Mouse (Mus musculus): Measurements from ENCODE around the gene Pgp. TPM values are rescaled to one million over a fixed set of nuclear protein-coding genes. Genes with fewer than 3 reads are reported as not detected.

Gene Pgp
- polyA plus RNA-seq, 1 experiment from 2014 or later, result 51.0 TPM

GRCm38 (mm10) chr17:24477985-24478600, 7.9 kb downstream of the Pgp start:
- peak; percentile 19; the same call in 1 of the 2 replicates for ATAC-seq (replicated peaks)
- peak overlapping the region; percentile 92 for H3K9ac ChIP-seq (replicated peaks)
- no peaks in the 10 kb centered on the region for H3K9me3 ChIP-seq
- peak overlapping the region; percentile 90 for H3K4me3 ChIP-seq
- peaks cover 34% of the 10 kb centered on the region for H3K36me3 ChIP-seq
- H3K4me1 ChIP-seq, result peaks cover 22% of the 10 kb centered on the region
- H3K27me3 ChIP-seq, result no peaks in the 10 kb centered on the region
- H3K4me2 ChIP-seq (replicated peaks), result peak overlapping the region; percentile 53
- H3K27ac ChIP-seq (replicated peaks), result no peak overlapping the region
- 53% methylated on average over 11 of the region's 11 CpGs for WGBS

- peak within 1 kb of the TSS; percentile 92 for H3K9ac ChIP-seq (replicated peaks)
- H3K4me1 ChIP-seq, result peaks cover 15% of the 10 kb centered on the region
- WGBS, result under 1% methylated on average over 48 of the region's 48 CpGs
- no peaks in the 10 kb centered on the region for H3K9me3 ChIP-seq
- H3K27me3 ChIP-seq, result no peaks in the 10 kb centered on the region
- peak within 1 kb of the TSS; percentile 90 for H3K4me3 ChIP-seq
- H3K4me2 ChIP-seq (replicated peaks), result peak within 1 kb of the TSS; percentile 53
- ATAC-seq (replicated peaks), result peak; percentile 95
- H3K27ac ChIP-seq (replicated peaks), result peak within 1 kb of the TSS; percentile 98
- H3K36me3 ChIP-seq, result peaks cover 34% of the 10 kb centered on the region
These were observed 8.6 kb downstream of the Pgp start, which contains the start of gene Mlst8 for GRCm38 (mm10) chr17:24478663-24479380. Mlst8 (minus strand) TSS chr17:24479078.

GRCm38 (mm10) chr17:24479431-24479830, 9.2 kb downstream of the Pgp start:
- Histone ChIP-seq H3K36me3 (peaks cover 29% of the 10 kb centered on the region), H3K27ac (replicated peaks) (no peak overlapping the region), H3K4me1 (peaks cover 15% of the 10 kb centered on the region), H3K4me2 (replicated peaks) (peak overlapping the region; percentile 53; the same call in 1 of the 2 replicates), H3K9ac (replicated peaks) (no peak overlapping the region), H3K9me3 (no peaks in the 10 kb centered on the region), H3K27me3 (no peaks in the 10 kb centered on the region), H3K4me3 (peak overlapping the region; percentile 90)
- no peak for ATAC-seq (replicated peaks)
- 21% methylated on average over 1 of the region's 1 CpGs for WGBS

DNA sequence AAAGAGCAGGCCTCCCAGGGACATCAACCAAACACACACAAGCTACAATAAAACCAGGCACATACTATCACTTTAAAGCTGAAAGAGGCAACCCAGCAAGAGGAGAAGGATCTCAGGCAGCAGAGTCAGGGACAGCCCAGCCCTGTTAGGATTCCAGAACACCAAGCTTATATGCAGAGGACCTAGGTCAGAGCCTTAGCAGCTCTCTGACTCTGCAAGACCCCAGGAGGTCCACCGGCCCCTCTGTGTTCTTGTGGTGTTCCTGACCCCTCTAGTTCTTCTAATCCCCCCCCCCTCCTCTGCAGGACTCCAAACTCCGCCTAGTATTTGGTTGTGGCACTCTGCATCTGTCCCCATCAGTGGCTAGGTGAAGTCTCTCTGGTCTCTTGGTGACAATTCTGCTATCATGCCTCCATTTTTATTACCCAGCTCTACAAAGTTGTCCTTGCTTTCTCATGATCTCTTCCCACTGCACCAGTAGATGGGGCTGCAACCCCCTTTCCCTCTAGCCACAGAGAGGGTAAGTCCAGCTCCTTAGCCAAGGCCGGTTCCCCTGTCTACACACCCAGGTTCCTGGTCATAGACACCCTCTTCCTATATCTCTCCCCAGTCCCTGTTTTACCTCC, 10.1 kb downstream of the Pgp start:
- no peak overlapping the region for H3K4me2 ChIP-seq (replicated peaks)
- 51% methylated on average over 3 of the region's 3 CpGs for WGBS
- peaks cover 21% of the 10 kb centered on the region for H3K36me3 ChIP-seq
- H3K9me3 ChIP-seq, result no peaks in the 10 kb centered on the region
- no peak overlapping the region for H3K9ac ChIP-seq (replicated peaks)
- H3K4me3 ChIP-seq, result no peak overlapping the region
- peaks cover 17% of the 10 kb centered on the region for H3K4me1 ChIP-seq
- no peaks in the 10 kb centered on the region for H3K27me3 ChIP-seq
- ATAC-seq (replicated peaks), result no peak
- no peak overlapping the region for H3K27ac ChIP-seq (replicated peaks)

- Histone ChIP-seq H3K9ac (replicated peaks) (no peak overlapping the region), H3K4me2 (replicated peaks) (no peak overlapping the region), H3K4me3 (no peak overlapping the region), H3K9me3 (no peaks in the 10 kb centered on the region), H3K4me1 (peaks cover 23% of the 10 kb centered on the region), H3K27ac (replicated peaks) (no peak overlapping the region), H3K36me3 (peaks cover 12% of the 10 kb centered on the region), H3K27me3 (no peaks in the 10 kb centered on the region)
- 94% methylated on average over 20 of the region's 20 CpGs for WGBS
- ATAC-seq (replicated peaks), result no peak
These were observed 11.0 kb downstream of the Pgp start for GRCm38 (mm10) chr17:24481027-24481815.

GRCm38 (mm10) chr17:24483495-24483894, 13.3 kb downstream of the Pgp start:
- Histone ChIP-seq H3K9ac (replicated peaks) (no peak overlapping the region), H3K9me3 (no peaks in the 10 kb centered on the region), H3K36me3 (no peaks in the 10 kb centered on the region), H3K4me1 (peaks cover 19% of the 10 kb centered on the region), H3K27me3 (no peaks in the 10 kb centered on the region), H3K27ac (replicated peaks) (no peak overlapping the region), H3K4me2 (replicated peaks) (no peak overlapping the region), H3K4me3 (no peak overlapping the region)
- 94% methylated on average over 3 of the region's 3 CpGs for WGBS
- no peak for ATAC-seq (replicated peaks)

GRCm38 (mm10) chr17:24485090-24485860, 15.1 kb downstream of the Pgp start:
- Histone ChIP-seq H3K4me3 (no peak overlapping the region), H3K9me3 (no peaks in the 10 kb centered on the region), H3K4me1 (peaks cover 29% of the 10 kb centered on the region), H3K4me2 (replicated peaks) (no peak overlapping the region), H3K27me3 (no peaks in the 10 kb centered on the region), H3K9ac (replicated peaks) (0 out of 2 replicates have a peak overlapping the region, but pooled peaks have one; percentile 8), H3K36me3 (no peaks in the 10 kb centered on the region), H3K27ac (replicated peaks) (peak overlapping the region; percentile 62)
- WGBS, result 46% methylated on average over 11 of the region's 11 CpGs
- ATAC-seq (replicated peaks), result no peak

- under 1% methylated on average over 43 of the region's 45 CpGs for WGBS
- Histone ChIP-seq H3K4me3 (peak within 1 kb of the TSS; percentile 79), H3K36me3 (no peaks in the 10 kb centered on the region), H3K27ac (replicated peaks) (peak within 1 kb of the TSS; percentile 91), H3K4me1 (peaks cover 37% of the 10 kb centered on the region), H3K27me3 (no peaks in the 10 kb centered on the region), H3K9me3 (no peaks in the 10 kb centered on the region), H3K4me2 (replicated peaks) (peak within 1 kb of the TSS; percentile 69), H3K9ac (replicated peaks) (peak within 1 kb of the TSS; percentile 93)
- ATAC-seq (replicated peaks), result peak; percentile 73
These were observed 18.0 kb downstream of the Pgp start, which contains the start of gene Caskin1 for GRCm38 (mm10) chr17:24488186-24488661. Caskin1 (plus strand) TSS chr17:24488601.

DNA sequence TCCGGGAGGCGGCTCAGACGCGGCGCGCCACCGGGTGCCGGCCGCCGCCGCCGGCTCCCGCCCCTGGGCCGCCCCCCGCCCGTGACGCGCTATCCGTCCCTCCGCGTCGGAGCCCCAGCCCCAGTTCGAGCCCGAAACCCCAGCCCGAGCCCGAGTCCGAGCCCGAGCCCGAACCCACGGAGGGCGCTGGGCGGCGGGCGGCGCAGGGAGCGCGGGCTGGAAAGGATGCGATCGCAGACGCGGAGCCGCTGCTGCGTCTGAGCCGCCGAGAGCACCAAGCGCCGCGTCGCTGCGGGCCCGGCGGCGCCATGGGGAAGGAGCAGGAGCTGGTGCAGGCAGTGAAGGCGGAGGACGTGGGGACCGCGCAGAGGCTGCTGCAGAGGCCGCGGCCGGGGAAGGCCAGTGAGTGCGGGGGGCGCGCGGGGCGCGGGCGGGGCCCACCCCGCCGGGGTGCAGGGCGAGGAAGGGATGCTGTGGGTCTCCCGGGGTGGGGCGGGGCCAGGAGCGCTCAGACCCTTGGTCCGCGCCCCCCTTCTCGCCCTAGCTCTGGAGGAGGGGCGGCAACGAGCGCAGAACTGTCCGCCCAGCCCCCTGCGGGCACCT, 18.6 kb downstream of the Pgp start:
- Histone ChIP-seq H3K4me2 (replicated peaks) (peak overlapping the region; percentile 69), H3K9me3 (no peaks in the 10 kb centered on the region), H3K4me3 (peak overlapping the region; percentile 79), H3K27me3 (no peaks in the 10 kb centered on the region), H3K9ac (replicated peaks) (peak overlapping the region; percentile 93), H3K36me3 (no peaks in the 10 kb centered on the region), H3K4me1 (peaks cover 37% of the 10 kb centered on the region), H3K27ac (replicated peaks) (peak overlapping the region; percentile 91)
- 0% methylated on average over 38 of the region's 81 CpGs for WGBS
- peak; percentile 67 for ATAC-seq (replicated peaks)

DNA sequence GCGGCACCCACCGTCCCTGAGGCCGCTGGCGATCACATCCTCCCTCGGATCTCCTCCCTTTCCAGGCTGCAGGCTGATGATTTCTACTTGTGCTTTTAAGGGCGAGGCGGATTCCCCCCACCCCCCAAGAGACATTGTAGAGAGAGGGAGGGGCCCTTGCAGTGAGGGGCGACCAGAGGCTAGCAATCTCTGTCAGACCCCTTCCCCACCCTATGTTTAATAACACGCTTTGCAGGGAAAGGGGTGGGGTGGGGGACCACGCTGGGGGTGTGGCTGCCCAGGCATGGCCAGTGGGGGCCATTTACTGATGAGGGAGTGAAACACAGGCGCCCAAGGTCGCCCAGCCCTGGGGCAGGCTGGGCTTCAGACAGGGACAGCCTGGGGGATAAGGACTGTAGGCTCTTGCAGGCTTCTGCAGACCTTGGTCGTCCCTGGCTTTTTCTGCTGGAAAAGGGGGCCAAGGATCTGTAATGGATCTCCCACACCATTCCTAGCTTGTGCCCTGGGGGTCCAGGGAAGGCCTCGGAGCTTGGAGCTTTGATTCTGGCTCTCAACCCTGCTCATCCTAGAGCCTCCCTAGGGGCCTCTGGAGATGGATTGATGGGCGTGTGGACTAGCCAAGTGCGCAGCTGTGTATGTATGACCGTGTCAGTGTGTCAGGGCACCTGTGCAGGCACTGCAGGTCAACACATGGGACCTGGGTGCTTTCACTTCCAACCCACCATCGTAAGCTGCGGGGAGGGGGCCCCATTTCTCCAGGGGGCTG, 19.3 kb downstream of the Pgp start:
- Histone ChIP-seq H3K4me2 (replicated peaks) (peak overlapping the region; percentile 69), H3K9ac (replicated peaks) (peak overlapping the region; percentile 93), H3K4me1 (peaks cover 37% of the 10 kb centered on the region), H3K36me3 (no peaks in the 10 kb centered on the region), H3K27me3 (no peaks in the 10 kb centered on the region), H3K9me3 (no peaks in the 10 kb centered on the region), H3K4me3 (peak overlapping the region; percentile 79), H3K27ac (replicated peaks) (peak overlapping the region; percentile 91)
- 17% methylated on average over 19 of the region's 19 CpGs for WGBS
- peak; percentile 29 for ATAC-seq (replicated peaks)
